Mouse (Mus musculus) cerebellum, adult 9-11 months (tissue): ENCODE measurements at regions not wholly inside any gene's neighbourhood (a gene's known extent, or its start where the extent isn't known, plus 50 kb on each side); places are given as distances from the start of the nearest gene placed in this dataset.
"Not testable (repeated sequence)": the region's sequence is repeated elsewhere in the genome, so short reads cannot be mapped to it uniquely, and the experiment has no call there.

Source experiments
- DNase-seq: peaks from one replicate; pipeline ENCODE4 v3.0.0; 2022

GRCm38 (mm10) chr5:102123285-102123684 is 53.6 kb upstream of the Wdfy3 start:
- peak; percentile 98 for DNase-seq

GRCm38 (mm10) chr5:102126737-102127136 is 57.0 kb upstream of the Wdfy3 start:
- DNase-seq = peak; percentile 77

GRCm38 (mm10) chr5:102147991-102148390 is 78.3 kb upstream of the Wdfy3 start:
- DNase-seq = no peak

GRCm38 (mm10) chr5:102149481-102150129 is 79.9 kb upstream of the Wdfy3 start:
- DNase-seq = peak; percentile 72

- no peak for DNase-seq
These were observed 89.9 kb upstream of the Wdfy3 start for GRCm38 (mm10) chr5:102159621-102160020.

GRCm38 (mm10) chr5:102167981-102168380 is 98.3 kb upstream of the Wdfy3 start:
- DNase-seq = no peak

- no peak for DNase-seq
These were observed 102.1 kb upstream of the Wdfy3 start for GRCm38 (mm10) chr5:102171808-102172207.

GRCm38 (mm10) chr5:102180250-102180649 is 110.5 kb upstream of the Wdfy3 start:
- no peak for DNase-seq

GRCm38 (mm10) chr5:102188951-102189350 is 119.2 kb upstream of the Wdfy3 start:
- DNase-seq = not testable (repeated sequence)

- DNase-seq = no peak
These were observed 136.7 kb upstream of the Wdfy3 start for GRCm38 (mm10) chr5:102206456-102206855.

- peak; percentile 51 for DNase-seq
These were observed 137.2 kb upstream of the Wdfy3 start for GRCm38 (mm10) chr5:102206953-102207352.

- peak; percentile 5 for DNase-seq
These were observed 143.4 kb upstream of the Wdfy3 start for GRCm38 (mm10) chr5:102213145-102213544.

GRCm38 (mm10) chr5:102227131-102227530 is 157.4 kb upstream of the Wdfy3 start:
- DNase-seq = no peak

- no peak for DNase-seq
These were observed 172.9 kb upstream of the Wdfy3 start for GRCm38 (mm10) chr5:102242614-102243013.

GRCm38 (mm10) chr5:102244706-102245105 is 175.0 kb upstream of the Wdfy3 start:
- no peak for DNase-seq

- no peak for DNase-seq
These were observed 179.0 kb upstream of the Wdfy3 start for GRCm38 (mm10) chr5:102248747-102249146.

GRCm38 (mm10) chr5:102251076-102251475 is 181.4 kb upstream of the Wdfy3 start:
- DNase-seq = no peak

- DNase-seq = no peak
These were observed 184.1 kb upstream of the Wdfy3 start for GRCm38 (mm10) chr5:102253786-102254185.

- no peak for DNase-seq
These were observed 187.4 kb upstream of the Wdfy3 start for GRCm38 (mm10) chr5:102257104-102257503.

GRCm38 (mm10) chr5:102261621-102262020 is 191.9 kb upstream of the Wdfy3 start:
- DNase-seq = no peak

GRCm38 (mm10) chr5:102266451-102266850 is 196.7 kb upstream of the Wdfy3 start:
- DNase-seq = no peak

- no peak for DNase-seq
These were observed 197.4 kb upstream of the Wdfy3 start for GRCm38 (mm10) chr5:102267150-102267549.

- DNase-seq = no peak
These were observed 199.5 kb upstream of the Wdfy3 start for GRCm38 (mm10) chr5:102269204-102269603.

GRCm38 (mm10) chr5:102275621-102276020 is 205.6 kb upstream of the Arhgap24 start:
- no peak for DNase-seq

GRCm38 (mm10) chr5:102287131-102287530 is 194.1 kb upstream of the Arhgap24 start:
- DNase-seq = no peak
